Mouse (Mus musculus) liver, embryonic 12.5 days (tissue): ENCODE measurements around the gene Cracr2a. TPM values are rescaled to one million over a fixed set of nuclear protein-coding genes. Genes with fewer than 3 reads are reported as not detected.

Experiments
- ATAC-seq: fragments of 200-750 bp; cut with Nextera tagmentation; 2 replicates; pipeline ENCODE4 v1.8.0; 2017; ENCODE audit warnings: moderate number of reproducible peaks, mild to moderate bottlenecking, moderate library complexity
- H3K27ac ChIP-seq: fragments of 300-500 bp; sonication (generic); 2 replicates; pipeline ENCODE4 v1.5.1; 2016; ENCODE audit warnings: mild to moderate bottlenecking
- H3K27me3 ChIP-seq: fragments of 300-500 bp; sonication (generic); replicated peaks from 2 replicates; pipeline ENCODE4 v1.6.1; 2016; ENCODE audit warnings: mild to moderate bottlenecking, moderate library complexity
- H3K36me3 ChIP-seq: fragments of 300-500 bp; sonication (generic); 2 replicates; pipeline ENCODE4 v1.6.1; 2016; ENCODE audit warnings: mild to moderate bottlenecking, moderate library complexity
- H3K4me1 ChIP-seq: fragments of 300-500 bp; sonication (generic); 2 replicates; pipeline ENCODE4 v1.6.1; 2016
- H3K4me2 ChIP-seq: fragments of 300-500 bp; sonication (generic); 2 replicates; pipeline ENCODE4 v1.6.1; 2016; ENCODE audit warnings: mild to moderate bottlenecking, moderate library complexity
- H3K4me3 ChIP-seq: fragments of 300-500 bp; sonication (generic); 2 replicates; pipeline ENCODE4 v1.5.1; 2016; ENCODE audit warnings: mild to moderate bottlenecking, moderate library complexity
- H3K9ac ChIP-seq: fragments of 300-500 bp; sonication (generic); 2 replicates; pipeline ENCODE4 v1.6.1; 2016; ENCODE audit warnings: mild to moderate bottlenecking, moderate library complexity
- H3K9me3 ChIP-seq: fragments of 300-500 bp; sonication (generic); replicated peaks from 2 replicates; pipeline ENCODE4 v1.6.1; 2016; ENCODE audit warnings: mild to moderate bottlenecking, moderate library complexity
- WGBS: fragments of 180-500 bp; shearing (Covaris S2); methylation state at CpG from one replicate; pipeline ENCODE4 v1.1.7; 2016; ENCODE audit not compliant: insufficient replicate concordance; 5-methylcytosine and 5-hydroxymethylcytosine counted together
- polyA plus RNA-seq: library from polyadenylated mRNA; unstranded; fragments of >200 nt; fragmentation: Nextera tagmentation; extraction: Ambion mirVana; gene quantifications from 2 replicates; pipeline ENCODE4 v1.2.1, GENCODE M21; 2016

The Cracr2a gene
- polyA plus RNA-seq, 1 experiment from 2014 or later = 1.3 TPM

- H3K9ac ChIP-seq = no peak overlapping the region
- WGBS = 82% methylated on average over 14 of the region's 14 CpGs
- H3K4me2 ChIP-seq = no peak overlapping the region
- H3K36me3 ChIP-seq = no peaks in the 10 kb centered on the region
- no peaks in the 10 kb centered on the region for H3K27me3 ChIP-seq
- no peak overlapping the region for H3K27ac ChIP-seq
- ATAC-seq = no peak
- H3K9me3 ChIP-seq = no peaks in the 10 kb centered on the region
- no peak overlapping the region for H3K4me3 ChIP-seq
- H3K4me1 ChIP-seq = no peaks in the 10 kb centered on the region
These were observed 158.7 kb downstream of the Cracr2a start for GRCm38 (mm10) chr6:127719875-127720274.

- Histone ChIP-seq H3K27me3 (no peaks in the 10 kb centered on the region; the same call in 1 of the 2 replicates), H3K4me1 (no peaks in the 10 kb centered on the region), H3K4me2 (no peak overlapping the region), H3K4me3 (no peak overlapping the region), H3K9me3 (no peaks in the 10 kb centered on the region), H3K9ac (no peak overlapping the region), H3K36me3 (no peaks in the 10 kb centered on the region), H3K27ac (no peak overlapping the region)
- 42% methylated on average over 8 of the region's 8 CpGs for WGBS
- ATAC-seq = no peak
These were observed 162.0 kb downstream of the Cracr2a start for GRCm38 (mm10) chr6:127723126-127723525.

Other genes with a start within 250 kb of the Cracr2a start
- 8.2 and 10.2 TPM in 2 replicates for gene Parp11, start 114.5 kb upstream of the Cracr2a start, polyA plus RNA-seq
- gene Prmt8, start 208.1 kb downstream of the Cracr2a start, polyA plus RNA-seq = not detected in 2 replicates